Mouse (Mus musculus): Measurements from ENCODE around the gene Ppp1r1b.

Ppp1r1b gene

DNA sequence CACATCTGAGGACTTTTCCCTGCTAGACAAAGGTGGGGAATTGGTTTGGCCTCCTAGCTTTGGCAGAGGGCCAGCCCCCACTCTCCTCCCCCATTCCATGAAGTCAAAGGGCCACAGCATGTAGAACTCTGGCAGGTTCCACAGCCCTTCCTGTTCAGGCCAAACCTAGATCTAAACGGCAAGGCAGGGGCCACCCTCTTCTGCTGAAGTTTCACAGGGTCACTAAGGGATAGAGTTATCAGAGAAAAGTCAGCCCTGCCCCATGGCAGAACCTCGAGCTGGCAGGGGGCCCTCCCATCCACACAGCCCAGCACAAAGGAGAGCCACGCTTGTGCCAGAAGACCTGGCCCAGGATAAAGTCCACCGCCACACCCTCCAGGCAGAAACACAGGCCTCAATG is 46.8 kb downstream of the Ppp1r1b start:
- no peak for DNase-seq (ENCODE audit: low read depth)

DNA sequence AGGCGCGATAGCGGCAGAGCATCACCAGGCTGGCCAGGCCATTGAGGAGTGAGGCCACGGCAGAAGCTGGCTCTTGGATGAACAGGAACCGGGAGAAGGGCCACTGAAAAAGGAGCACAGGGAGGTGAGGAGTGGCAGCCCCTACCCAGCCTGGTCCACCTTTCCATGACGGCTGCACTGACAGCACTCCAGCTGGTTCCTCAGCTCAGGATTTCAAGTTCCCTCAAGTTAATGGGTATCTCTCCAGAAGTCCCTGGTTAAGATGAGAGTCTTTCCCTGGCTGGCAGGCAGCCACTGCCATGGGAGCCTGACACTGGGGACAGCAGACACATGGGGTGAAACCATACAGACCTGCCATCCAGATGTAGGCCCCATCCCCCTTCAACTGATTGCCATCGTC is 49.7 kb downstream of the Ppp1r1b start:
- no peak for DNase-seq (ENCODE audit: low read depth)

DNA sequence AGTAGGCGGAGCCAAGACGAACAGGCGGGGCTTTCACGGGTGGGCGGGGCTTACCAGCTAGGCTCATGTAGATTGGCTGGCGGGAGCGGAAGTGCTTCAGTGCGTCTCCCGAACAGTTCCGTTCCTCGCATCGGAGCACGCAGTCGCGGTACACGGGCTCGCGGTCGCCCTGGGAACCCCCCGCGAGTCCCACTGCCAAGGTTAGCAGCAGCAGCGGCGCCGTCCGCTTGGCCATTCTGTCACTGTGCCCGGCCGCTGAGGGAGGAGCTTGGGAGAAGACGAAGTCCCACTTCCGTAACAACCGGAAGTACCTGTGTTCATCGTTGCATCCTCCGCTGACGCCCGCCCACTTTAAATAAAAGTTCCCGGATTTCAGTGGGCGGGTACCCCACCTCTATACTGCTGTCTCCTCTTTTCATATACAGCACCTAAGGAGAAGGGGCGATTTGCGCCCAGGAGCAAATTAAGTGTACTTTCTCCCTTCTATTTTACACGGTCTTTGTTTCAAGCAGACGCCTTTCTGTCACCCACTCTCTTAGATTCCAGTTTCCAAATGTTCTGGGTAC is 52.0 kb downstream of the Ppp1r1b start, which contains the start of gene Pgap3:
Pgap3 (minus strand) TSS at position 330 of the 566 bp plus-strand sequence.
- peak; percentile 95 for DNase-seq (ENCODE audit: low read depth)

DNA sequence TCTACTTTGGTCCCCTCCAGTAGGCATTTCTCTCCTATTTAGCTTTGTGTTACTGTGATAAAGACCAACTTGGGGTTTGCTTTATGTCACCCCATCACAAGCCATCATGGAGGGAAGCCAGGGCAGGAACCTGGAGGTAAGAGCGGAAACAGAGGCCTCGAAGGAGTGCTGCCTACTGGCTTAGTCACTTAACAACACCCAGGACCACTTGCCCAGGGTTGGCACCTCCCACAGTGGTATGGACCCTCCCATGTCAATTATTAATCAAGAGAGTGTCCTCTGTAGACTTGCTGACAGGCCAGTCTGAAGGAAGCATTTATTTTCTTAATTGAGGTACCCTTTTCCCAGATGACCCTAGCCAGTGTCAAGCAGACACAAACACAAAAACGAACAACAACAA is 52.6 kb downstream of the Ppp1r1b start:
- no peak for DNase-seq (ENCODE audit: low read depth)

DNA sequence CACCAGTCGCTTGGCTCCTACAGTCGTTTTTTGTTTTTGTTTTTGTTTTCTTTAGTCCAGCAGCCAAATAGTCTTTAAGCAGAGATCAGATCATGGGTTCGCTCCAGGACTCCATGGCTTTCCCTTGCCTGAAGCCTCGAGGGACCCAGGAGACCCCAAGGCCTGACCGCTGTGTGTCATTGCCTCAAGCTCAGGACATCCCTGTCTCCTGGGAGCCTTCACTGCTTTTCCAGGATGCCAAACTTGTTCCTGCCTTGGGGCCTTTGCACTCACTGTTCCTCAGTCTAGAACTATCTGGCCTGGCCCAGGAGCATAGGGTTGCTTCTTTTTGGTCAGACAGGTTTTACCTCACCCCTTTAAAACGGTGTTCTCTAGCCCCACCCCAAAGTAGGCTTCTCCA is 58.4 kb downstream of the Ppp1r1b start:
- DNase-seq (ENCODE audit: low read depth) = no peak

Data from naive thymus-derived CD4-positive, alpha-beta T cell, adult 2 months (primary cell).